Mouse (Mus musculus) heart, postnatal 0 days (tissue): Measurements from ENCODE around the gene Them4.
A peak's percentile ranks its signal among the peaks of the same experiment; 100 is the strongest.

Source experiments
- CTCF ChIP-seq: IDR thresholded peaks from 2 replicates; pipeline ENCODE4 v1.5.1; 2016; ENCODE audit warnings: antibody characterized with exemption, control low read depth, low read depth
- EP300 ChIP-seq: IDR thresholded peaks from 2 replicates; pipeline ENCODE4 v1.6.1; 2016; ENCODE audit warnings: antibody characterized with exemption, low read depth

DNA sequence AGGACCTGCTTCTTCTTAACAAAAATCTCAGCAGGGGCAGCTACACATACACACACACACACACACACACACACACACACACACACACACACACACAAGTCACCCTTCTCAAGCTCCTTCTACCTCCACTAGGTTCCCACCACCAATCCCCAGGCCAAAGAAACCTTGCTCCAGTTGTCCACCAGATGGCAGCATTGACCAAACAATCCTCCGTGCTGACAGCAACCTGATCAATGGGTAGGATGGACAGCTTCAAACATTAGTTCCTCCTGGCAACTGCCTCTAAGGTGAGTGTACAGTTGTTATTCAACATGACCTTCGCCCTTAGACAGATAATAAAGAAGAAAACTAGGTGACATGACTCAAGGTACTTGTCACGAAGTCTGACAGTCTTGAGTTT lies 56.9 kb downstream of the Them4 start:
- TF ChIP-seq CTCF (peak; percentile 96), EP300 (no peak)
